ENCODE assay signal across 13 mouse cellular contexts in the genomic region with DNA sequence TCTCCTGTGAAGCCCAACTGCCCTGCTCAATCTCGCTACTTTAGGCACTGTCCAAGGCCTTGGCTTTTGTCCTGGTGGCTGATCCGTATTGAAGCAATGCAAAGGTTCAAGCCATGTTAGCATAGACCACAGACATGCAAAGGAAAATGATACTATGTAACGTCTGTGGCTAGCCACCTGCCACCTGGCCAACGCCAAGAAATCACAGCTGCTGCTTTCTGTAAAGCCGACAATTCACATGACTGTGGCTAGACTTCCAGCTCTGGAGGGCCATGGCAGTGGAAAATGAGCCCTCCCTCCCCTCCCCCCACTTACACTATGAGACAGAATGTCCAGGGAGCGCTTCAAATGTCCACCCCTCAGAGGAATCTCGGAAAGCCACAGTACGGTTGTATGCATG. TPM values are rescaled to one million over a fixed set of nuclear protein-coding genes. Genes with fewer than 3 reads are reported as not detected.
DNase-seq lines count a peak whose midpoint lies in the region; ATAC-seq and TF ChIP-seq lines count a peak whose summit lies in the region.
"Had no signal": no experiment of that assay in that cellular context is flagged by ENCODE, and none has a peak within 500 bp of the region (broad histone marks: within the 10 kb centered on the region; RNA-seq: fewer than 3 reads in every experiment).

No protein-coding gene starts in this region.

- no peak overlapping the region for H3K27ac ChIP-seq in kidney, embryonic 14.5 days (ENCODE audit: low read depth, low read length)
- H3K27ac ChIP-seq in embryonic facial prominence, embryonic 14.5 days (replicated peaks; ENCODE audit: low read depth, low read length): no peak overlapping the region
- no peak overlapping the region for H3K27ac ChIP-seq in limb, embryonic 13.5 days
- no peak overlapping the region for H3K27ac ChIP-seq in heart, adult 2 months
- H3K27ac ChIP-seq in heart, embryonic 12.5 days (ENCODE audit: poor library complexity, severe bottlenecking): no peak overlapping the region
- H3K27ac ChIP-seq: heart, embryonic 13.5 days; midbrain, embryonic 12.5 days; neural tube, embryonic 15.5 days had no signal

- TF ChIP-seq CTCF in heart, adult 2 months (IDR thresholded peaks at IDR 0.05): no peak

- WGBS in kidney, embryonic 14.5 days: 68% methylated on average over 8 of the region's 8 CpGs
- WGBS in embryonic facial prominence, embryonic 14.5 days: 61% methylated on average over 8 of the region's 8 CpGs
- WGBS in limb, embryonic 13.5 days: 69% methylated on average over 8 of the region's 8 CpGs
- WGBS in heart, adult 2 months: 82% methylated on average over 8 of the region's 8 CpGs
- WGBS in heart, embryonic 12.5 days: 72% methylated on average over 8 of the region's 8 CpGs

- no peaks in the 10 kb centered on the region for H3K36me3 ChIP-seq in kidney, embryonic 14.5 days (ENCODE audit: control insufficient read depth, insufficient read depth, low read length)
- no peaks in the 10 kb centered on the region for H3K36me3 ChIP-seq in embryonic facial prominence, embryonic 14.5 days (ENCODE audit: control insufficient read depth, insufficient read depth, low read length)
- no peaks in the 10 kb centered on the region for H3K36me3 ChIP-seq in limb, embryonic 13.5 days
- no peaks in the 10 kb centered on the region for H3K36me3 ChIP-seq in heart, adult 2 months (ENCODE audit: control insufficient read depth, insufficient read depth, low read length)
- no peaks in the 10 kb centered on the region; the same call in 1 of the 2 replicates for H3K36me3 ChIP-seq in heart, embryonic 12.5 days
- H3K36me3 ChIP-seq: heart, embryonic 13.5 days; midbrain, embryonic 12.5 days; neural tube, embryonic 15.5 days had no signal

- no peak for TF ChIP-seq POLR2A in heart, adult 2 months (IDR thresholded peaks at IDR 0.05; ENCODE audit: insufficient read depth, low read depth, low read length)

- no peaks in the 10 kb centered on the region for H3K27me3 ChIP-seq in kidney, embryonic 14.5 days (ENCODE audit: control insufficient read depth, insufficient read depth, low read length)
- H3K27me3 ChIP-seq in embryonic facial prominence, embryonic 14.5 days (replicated peaks; ENCODE audit: control insufficient read depth, insufficient read depth, low read length): no peaks in the 10 kb centered on the region
- no peaks in the 10 kb centered on the region for H3K27me3 ChIP-seq in limb, embryonic 13.5 days
- H3K27me3 ChIP-seq in heart, adult 2 months (ENCODE audit: control insufficient read depth, insufficient read depth, low read length): no peaks in the 10 kb centered on the region
- H3K27me3 ChIP-seq in heart, embryonic 12.5 days (replicated peaks): no peaks in the 10 kb centered on the region
- H3K27me3 ChIP-seq: heart, embryonic 13.5 days; midbrain, embryonic 12.5 days; neural tube, embryonic 15.5 days had no signal

- H3K4me2 ChIP-seq in kidney, embryonic 14.5 days (replicated peaks; ENCODE audit: low read depth, low read length): no peak overlapping the region
- no peak overlapping the region for H3K4me2 ChIP-seq in embryonic facial prominence, embryonic 14.5 days (ENCODE audit: low read depth, low read length)
- H3K4me2 ChIP-seq in limb, embryonic 13.5 days (replicated peaks): no peak overlapping the region
- H3K4me2 ChIP-seq in heart, embryonic 12.5 days: no peak overlapping the region
- H3K4me2 ChIP-seq: heart, embryonic 13.5 days; lung, embryonic 14.5 days; midbrain, embryonic 12.5 days; neural tube, embryonic 15.5 days had no signal

- peaks cover 13% of the 10 kb centered on the region for H3K4me1 ChIP-seq in kidney, embryonic 14.5 days (ENCODE audit: control insufficient read depth, insufficient read depth, low read length)
- no peaks in the 10 kb centered on the region for H3K4me1 ChIP-seq in embryonic facial prominence, embryonic 14.5 days (ENCODE audit: control insufficient read depth, insufficient read depth, low read length)
- peaks cover 16% of the 10 kb centered on the region for H3K4me1 ChIP-seq in limb, embryonic 13.5 days
- peaks cover 4% of the 10 kb centered on the region for H3K4me1 ChIP-seq in heart, adult 2 months (ENCODE audit: control insufficient read depth, insufficient read depth, low read length)
- H3K4me1 ChIP-seq in heart, embryonic 12.5 days (replicated peaks): no peaks in the 10 kb centered on the region
- H3K4me1 ChIP-seq: midbrain, embryonic 12.5 days; neural tube, embryonic 15.5 days had no signal

- no peak overlapping the region for H3K4me3 ChIP-seq in kidney, embryonic 14.5 days (ENCODE audit: low read length)
- H3K4me3 ChIP-seq in embryonic facial prominence, embryonic 14.5 days (ENCODE audit: low read depth, low read length): no peak overlapping the region
- H3K4me3 ChIP-seq in limb, embryonic 13.5 days: no peak overlapping the region
- H3K4me3 ChIP-seq in heart, adult 2 months: no peak overlapping the region
- no peak overlapping the region for H3K4me3 ChIP-seq in heart, embryonic 12.5 days
- H3K4me3 ChIP-seq: heart, embryonic 13.5 days; midbrain, embryonic 12.5 days; neural tube, embryonic 15.5 days had no signal

- ATAC-seq in kidney, embryonic 14.5 days (ENCODE audit: low FRiP score, low TSS enrichment): peak; percentile 45; the same call in 1 of the 2 replicates
- ATAC-seq in cerebellum, adult (ENCODE audit: insufficient number of reproducible peaks, low FRiP score, low TSS enrichment): peak; percentile 71
- peak; percentile 70 for ATAC-seq in embryonic facial prominence, embryonic 14.5 days (ENCODE audit: low read depth)
- ATAC-seq in limb, embryonic 13.5 days (ENCODE audit: low FRiP score, low read depth): peak; percentile 82
- ATAC-seq in megakaryocyte progenitor cell, adult 5-6 weeks (replicated peaks; ENCODE audit: poor library complexity): no peak
- no peak for ATAC-seq in heart, embryonic 12.5 days (ENCODE audit: insufficient number of reproducible peaks, low FRiP score)

- no peak for DNase-seq in kidney, adult 9 months
- peak; percentile 78 for DNase-seq in embryonic facial prominence, embryonic 14.5 days (ENCODE audit: low spot score)
- no peak for DNase-seq in heart, adult 2 months
- DNase-seq: adrenal gland, postnatal 36 days; lung, embryonic 14.5 days had no signal

- intact Hi-C loops in heart, adult 2 months (cut with DNase I): no loop called here

- H3K79me2 ChIP-seq in heart, adult 2 months (replicated peaks; ENCODE audit: control insufficient read depth, insufficient read depth, low read length): peaks cover 2% of the 10 kb centered on the region; the same call in 1 of the 2 replicates

- H3K9me3 ChIP-seq in kidney, embryonic 14.5 days (ENCODE audit: control insufficient read depth, low read length): no peaks in the 10 kb centered on the region
- no peaks in the 10 kb centered on the region for H3K9me3 ChIP-seq in embryonic facial prominence, embryonic 14.5 days (ENCODE audit: control insufficient read depth, low read length)
- H3K9me3 ChIP-seq in limb, embryonic 13.5 days: no peaks in the 10 kb centered on the region
- no peaks in the 10 kb centered on the region for H3K9me3 ChIP-seq in heart, embryonic 12.5 days (replicated peaks)
- H3K9me3 ChIP-seq: heart, embryonic 13.5 days; midbrain, embryonic 12.5 days; neural tube, embryonic 15.5 days had no signal

- no peak overlapping the region for H3K9ac ChIP-seq in kidney, embryonic 14.5 days (ENCODE audit: low read depth, low read length)
- H3K9ac ChIP-seq in embryonic facial prominence, embryonic 14.5 days (ENCODE audit: low read depth, low read length): no peak overlapping the region
- no peak overlapping the region for H3K9ac ChIP-seq in limb, embryonic 13.5 days
- H3K9ac ChIP-seq in heart, adult 2 months (ENCODE audit: low read depth, low read length): no peak overlapping the region
- no peak overlapping the region for H3K9ac ChIP-seq in heart, embryonic 12.5 days
- H3K9ac ChIP-seq: heart, embryonic 13.5 days; lung, embryonic 14.5 days; midbrain, embryonic 12.5 days; neural tube, embryonic 15.5 days had no signal

- no peak for TF ChIP-seq EP300 in heart, adult 2 months (IDR thresholded peaks at IDR 0.05; ENCODE audit: insufficient read depth, low read depth, low read length)

RNA-seq across cellular contexts. Expression of a gene that starts 11.1 kb away (rescaled TPM):
- 13.2 and 13.7 TPM in 2 replicates for polyA plus RNA-seq in kidney, embryonic 14.5 days (2014; fragmentation: Nextera tagmentation; extraction: Ambion mirVana)
- 14.1 and 15.5 TPM in 2 replicates for polyA plus RNA-seq in embryonic facial prominence, embryonic 14.5 days (2014; fragmentation: Nextera tagmentation; extraction: Ambion mirVana)
- polyA plus RNA-seq in limb, embryonic 13.5 days (2015; fragmentation: Nextera tagmentation; extraction: Ambion mirVana): 17.9 and 18.0 TPM in 2 replicates
- 9.8 and 11.0 TPM in 2 replicates for total RNA-seq in megakaryocyte progenitor cell, adult 5-6 weeks (2015)
- total RNA-seq in megakaryocyte progenitor cell, adult 5-6 weeks (2017): 10.5 and 11.8 TPM in 2 replicates
- total RNA-seq in heart, adult 2 months (2021): 10 to 100 TPM in 1 of 2 experiments, 1 to 10 TPM in 1; 9.3 to 10.4 TPM
- polyA plus RNA-seq in heart, adult 2 months (2012; rRNA removed): 3.4 and 4.6 TPM in 2 replicates
- polyA plus RNA-seq in heart, embryonic 12.5 days (2016; fragmentation: Nextera tagmentation; extraction: Ambion mirVana): 8.5 and 10.1 TPM in 2 replicates

Comparison
In these comparisons a context has a peak if more than half of its experiments do, and no peak if none do; other contexts are left out.
1. ATAC-seq: peak in kidney, embryonic 14.5 days (single experiment), cerebellum, adult (single experiment), embryonic facial prominence, embryonic 14.5 days (single experiment) and limb, embryonic 13.5 days (single experiment); none in megakaryocyte progenitor cell, adult 5-6 weeks (single experiment) and heart, embryonic 12.5 days (single experiment).